Mouse (Mus musculus) thymus, adult 18-20 months (tissue): Measurements from ENCODE around the gene Rnf145.

ENCODE experiments used
- DNase-seq, 2 experiments: peaks; one replicate each; pipeline ENCODE4 v3.0.0; 2022; ENCODE audit warnings: mixed read lengths in 2 of 2

The Rnf145 gene

DNA sequence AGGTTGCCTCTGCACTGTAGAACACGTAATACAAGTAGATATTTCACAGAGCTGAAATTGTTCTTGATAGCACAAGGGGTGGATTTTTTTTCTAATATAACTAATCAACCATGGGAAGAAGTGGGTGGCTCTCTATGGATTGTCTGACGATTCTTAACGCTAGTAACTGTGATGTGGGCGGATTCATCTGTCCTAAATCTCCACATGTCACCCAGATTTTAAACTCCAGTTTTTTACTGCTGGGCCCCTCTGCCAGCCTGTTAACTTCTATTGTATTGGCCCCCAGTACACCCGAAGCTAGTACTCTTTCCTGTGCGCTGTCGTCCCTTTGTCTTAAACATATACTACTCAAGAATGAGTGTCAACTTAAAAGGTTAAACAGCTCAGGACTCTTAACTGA is 8.4 kb upstream of the Rnf145 start:
- no peak for DNase-seq

DNA sequence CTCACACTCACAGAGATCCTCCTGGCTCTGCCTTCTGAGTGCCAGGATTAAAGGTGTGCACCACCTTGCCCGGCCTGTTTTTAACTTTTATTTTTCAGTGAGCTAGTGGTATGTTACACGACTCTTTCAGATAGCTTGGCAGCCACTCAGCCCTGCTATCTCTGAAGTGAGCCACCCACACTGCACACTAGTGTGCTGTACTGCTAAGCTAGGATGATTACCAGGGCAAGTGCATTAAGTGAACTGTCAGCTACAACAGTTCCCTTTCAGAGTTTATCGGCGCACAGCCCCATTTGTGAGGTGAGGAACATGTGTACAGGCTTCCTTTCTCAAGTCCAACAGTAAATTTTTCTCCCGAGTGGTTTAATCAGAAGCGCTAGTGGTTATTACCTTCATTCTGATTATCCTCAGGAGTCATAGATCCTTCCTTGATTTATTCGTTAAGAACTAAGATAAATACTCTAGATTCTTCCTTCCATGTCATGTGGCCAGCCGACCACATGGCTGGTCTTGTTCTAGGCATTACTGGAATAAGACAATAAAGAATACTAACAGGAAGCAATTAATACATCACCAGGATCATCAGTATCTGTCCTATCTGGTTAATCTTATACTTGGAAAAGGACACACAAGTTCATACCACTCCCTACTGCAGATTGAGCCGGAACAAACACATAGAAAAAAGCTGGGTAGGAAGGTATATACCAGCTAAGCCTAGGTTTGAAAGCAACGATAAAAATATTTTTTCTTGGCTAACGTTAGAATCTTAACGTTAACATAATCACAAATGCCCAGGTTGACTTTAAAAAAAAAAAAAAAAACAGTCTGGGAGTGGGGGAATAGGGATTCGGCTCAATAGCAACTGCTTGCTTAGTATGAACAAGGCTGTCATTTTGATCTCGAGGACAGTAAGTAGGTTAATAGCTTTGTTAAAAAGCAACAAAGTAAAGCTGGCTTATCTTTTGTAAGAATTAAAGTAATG is 6.4 kb upstream of the Rnf145 start:
- no peak for DNase-seq

DNA sequence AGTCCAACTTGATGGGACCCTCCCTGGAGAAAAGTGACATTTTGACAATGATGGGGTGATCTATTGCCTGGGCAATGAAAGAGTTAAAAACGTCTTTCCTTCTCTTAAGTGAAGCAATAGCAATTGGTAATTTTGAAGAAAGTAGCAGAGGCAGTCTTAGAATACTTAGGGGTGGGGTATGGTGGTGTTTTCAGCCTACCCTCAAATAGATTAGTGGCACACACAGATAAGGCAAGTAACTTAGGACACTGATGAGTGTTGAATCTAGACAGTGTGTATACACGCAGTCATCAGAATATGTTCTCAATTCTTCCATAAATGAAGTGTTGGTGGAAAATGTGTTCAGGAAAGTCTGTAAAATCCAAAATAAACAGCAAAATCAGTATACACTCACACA is 5.7 kb upstream of the Rnf145 start:
- no peak for DNase-seq

- DNase-seq = no peak
Measured at GRCm38 (mm10) chr11:44514666-44515065, 4.1 kb upstream of the Rnf145 start.

DNA sequence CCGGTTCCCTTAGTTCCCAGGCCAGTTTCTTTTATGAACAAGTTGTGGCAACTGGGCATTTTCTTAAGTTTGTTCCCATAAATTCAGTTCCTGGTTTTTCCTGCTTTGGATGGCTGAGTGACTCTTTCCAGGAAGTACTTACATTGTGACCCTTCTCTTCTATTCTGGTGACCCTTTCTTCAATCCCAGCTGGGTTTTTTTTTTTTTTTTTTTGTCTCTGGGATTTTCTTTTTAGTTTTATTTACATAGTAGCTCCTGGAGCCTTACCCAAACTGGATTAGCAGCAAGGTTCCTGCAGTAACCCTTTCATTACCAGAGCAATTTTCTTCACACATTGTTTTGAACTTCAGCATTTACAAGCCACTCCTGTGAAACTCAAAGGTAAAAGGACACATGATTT is 2.4 kb upstream of the Rnf145 start:
- DNase-seq = no peak

GRCm38 (mm10) chr11:44517561-44518280 is 1.0 kb upstream of the Rnf145 start:
- no peak for DNase-seq

GRCm38 (mm10) chr11:44519096-44519949 is 559 bp downstream of the Rnf145 start:
- DNase-seq = peak; percentile 52 to 56

GRCm38 (mm10) chr11:44519950-44520761 is 1.4 kb downstream of the Rnf145 start:
- DNase-seq = peak; percentile 86 to 90

GRCm38 (mm10) chr11:44522594-44522993 is 3.8 kb downstream of the Rnf145 start:
- DNase-seq = no peak

DNA sequence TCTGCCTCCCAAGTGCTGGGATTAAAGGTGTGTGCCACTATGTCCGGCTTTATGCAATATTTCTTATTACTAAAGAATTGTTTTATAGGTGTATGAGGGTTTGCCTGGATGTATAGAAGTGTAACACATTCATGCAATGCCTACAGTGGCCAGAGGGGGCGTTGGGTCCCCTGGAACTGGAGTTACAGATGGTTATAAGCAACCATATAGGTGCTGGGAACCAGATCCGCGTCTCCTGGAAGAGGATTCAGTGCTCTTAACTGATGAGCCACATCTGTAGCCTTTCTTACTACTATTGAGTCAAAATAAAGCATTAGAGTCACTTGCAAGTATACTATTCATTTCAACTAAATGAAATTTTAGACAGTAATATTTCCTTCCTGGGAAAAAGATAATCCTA is 7.0 kb downstream of the Rnf145 start:
- no peak for DNase-seq

- no peak for DNase-seq
Measured at GRCm38 (mm10) chr11:44526654-44527263, 8.0 kb downstream of the Rnf145 start.

- DNase-seq = no peak
Measured at GRCm38 (mm10) chr11:44528560-44529199, 9.9 kb downstream of the Rnf145 start.

- peak in 1 of 2 experiments; percentile 53 for DNase-seq
Measured at GRCm38 (mm10) chr11:44529200-44529599, 10.4 kb downstream of the Rnf145 start.

DNA sequence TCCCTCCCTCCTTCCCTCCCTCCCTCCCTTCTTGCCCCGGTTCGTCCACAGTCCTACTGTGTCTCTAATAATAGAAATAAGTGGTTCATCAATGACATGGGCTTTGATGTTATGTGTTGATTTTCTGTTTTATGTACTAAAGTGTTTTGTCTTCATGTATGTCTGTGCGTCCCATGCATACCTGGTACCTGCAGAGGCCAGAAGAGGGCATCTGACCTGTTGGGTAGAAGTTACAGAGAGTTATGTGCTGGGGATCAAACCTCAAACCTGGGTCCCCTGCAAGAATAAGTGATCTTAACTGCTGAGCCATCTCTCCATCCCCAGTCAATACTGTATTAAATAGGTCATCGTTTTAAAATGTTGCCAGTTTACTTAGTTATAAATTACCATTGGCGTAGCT is 11.0 kb downstream of the Rnf145 start:
- no peak for DNase-seq

- DNase-seq = no peak
Measured at GRCm38 (mm10) chr11:44530382-44530781, 11.6 kb downstream of the Rnf145 start.

DNA sequence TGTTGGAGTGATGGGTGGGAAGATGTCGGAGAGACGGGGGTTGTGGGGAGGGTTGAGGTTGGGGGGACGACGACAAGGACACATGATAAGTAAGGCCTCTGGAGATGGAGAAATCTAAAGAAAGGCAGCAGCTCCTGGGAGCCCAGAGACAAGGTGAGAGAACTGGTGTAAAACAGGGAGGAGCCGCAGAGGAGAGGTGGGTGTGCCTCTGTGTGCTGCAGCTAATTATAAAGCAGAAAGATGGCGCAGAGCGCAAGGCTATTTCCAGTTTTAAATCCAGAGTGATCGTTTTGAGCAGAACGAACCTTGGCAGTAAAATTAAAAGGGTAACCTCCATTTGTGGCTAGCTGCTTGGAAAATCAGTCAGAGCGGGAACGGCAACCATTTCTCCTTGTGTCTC is 12.1 kb downstream of the Rnf145 start:
- no peak for DNase-seq

DNA sequence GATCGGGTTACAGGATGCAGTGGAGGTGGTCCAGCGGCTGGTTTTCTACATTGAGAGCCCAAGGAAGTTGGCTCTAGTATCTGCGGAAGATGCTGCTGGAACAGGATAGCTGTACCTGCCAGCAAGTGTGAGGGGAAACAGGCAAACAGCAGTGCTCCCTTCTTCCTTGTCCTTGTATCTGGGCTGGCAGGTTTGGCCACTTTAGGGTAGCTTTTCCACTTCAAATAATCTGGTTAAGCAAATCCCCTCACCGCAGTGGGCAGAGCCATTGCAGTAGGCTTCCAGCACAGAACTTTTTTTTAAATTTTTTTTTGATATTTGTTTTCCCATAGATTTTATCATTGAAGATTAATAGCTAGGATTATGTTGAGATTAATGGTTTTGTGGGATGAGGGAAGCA is 12.9 kb downstream of the Rnf145 start:
- no peak for DNase-seq

- no peak for DNase-seq
Measured at GRCm38 (mm10) chr11:44532846-44533781, 14.3 kb downstream of the Rnf145 start.

DNA sequence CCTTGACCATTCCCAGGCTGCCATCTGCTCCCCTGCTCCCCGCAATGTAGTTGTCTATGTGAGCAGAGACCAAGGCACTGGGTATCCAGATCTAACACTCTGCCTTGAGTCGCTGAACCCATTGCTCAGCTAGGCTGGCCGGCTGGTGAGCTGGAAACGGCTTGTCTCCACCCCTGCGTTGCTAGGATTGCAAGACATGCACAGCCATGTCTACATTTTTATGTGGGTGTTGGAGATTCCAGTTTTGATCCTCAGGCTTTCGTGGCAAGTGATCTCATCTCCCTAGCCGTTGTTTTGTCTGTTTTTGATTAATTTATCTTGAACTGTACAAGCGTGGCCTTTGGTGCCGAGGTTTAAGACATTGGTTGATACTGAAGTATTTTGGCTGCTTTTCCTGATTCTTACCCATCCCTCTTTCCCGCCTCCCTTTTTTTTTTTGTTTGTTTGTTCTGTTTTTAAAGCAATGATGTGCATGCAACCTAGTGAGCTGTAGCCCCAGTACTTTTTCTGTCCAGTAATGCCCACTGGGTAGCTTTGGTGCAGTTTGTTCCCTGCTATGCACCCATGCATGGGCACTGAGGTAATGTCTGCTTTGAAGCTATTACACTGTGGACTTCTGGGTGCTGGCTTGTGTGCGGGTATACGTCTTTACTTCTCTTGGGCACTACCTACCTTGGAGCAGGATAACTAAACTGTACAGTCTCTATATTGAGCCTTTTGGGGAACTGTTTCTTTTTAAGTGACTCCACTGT is 16.4 kb downstream of the Rnf145 start:
- no peak for DNase-seq
